Comparison of ENCODE assay signal across 12 mouse cellular contexts in genomic region chr12:72983071-72983857, GRCm38 (mm10). TPM values are rescaled to one million over a fixed set of nuclear protein-coding genes. Genes with fewer than 3 reads are reported as not detected.
A peak's percentile ranks its signal among the peaks of the same experiment; 100 is the strongest.
DNase-seq lines count a peak whose midpoint lies in the region; ATAC-seq and TF ChIP-seq lines count a peak whose summit lies in the region.
"Had no signal": no experiment of that assay in that cellular context is flagged by ENCODE, and none has a peak within 500 bp of the region (broad histone marks: within the 10 kb centered on the region; RNA-seq: fewer than 3 reads in every experiment).

No protein-coding gene starts in this region.

- TF ChIP-seq CTCF in embryonic fibroblast, embryonic 13.5 days (IDR thresholded peaks at IDR 0.05; ENCODE audit: borderline replicate concordance, insufficient read depth, low read length), result no peak
- no peak for TF ChIP-seq CTCF in layer of hippocampus, adult 2 months (conservative IDR thresholded peaks at IDR 0.05)

- no peak for ATAC-seq in heart, embryonic 16.5 days (replicated peaks; ENCODE audit: extremely low read depth, insufficient read depth, low FRiP score)
- ATAC-seq: Patski had no signal

- no peaks in the 10 kb centered on the region for H3K27me3 ChIP-seq in heart, embryonic 16.5 days (ENCODE audit: control insufficient read depth, insufficient read depth, low read length)
- H3K27me3 ChIP-seq: neural tube, embryonic 12.5 days had no signal

- H3K4me2 ChIP-seq in heart, embryonic 16.5 days (ENCODE audit: low read depth, low read length), result no peak overlapping the region
- H3K4me2 ChIP-seq: neural tube, embryonic 12.5 days had no signal

- H3K9ac ChIP-seq in heart, embryonic 16.5 days (ENCODE audit: low read length), result no peak overlapping the region
- H3K9ac ChIP-seq: neural tube, embryonic 12.5 days had no signal

- TF ChIP-seq POLR2A in embryonic fibroblast, embryonic 13.5 days (IDR thresholded peaks at IDR 0.05; ENCODE audit: low read depth, low read length), result no peak

- H3K9me3 ChIP-seq in heart, embryonic 16.5 days (replicated peaks; ENCODE audit: control insufficient read depth, low read length), result peaks cover 2% of the 10 kb centered on the region; the same call in 1 of the 2 replicates
- H3K9me3 ChIP-seq: megakaryocyte, embryonic 14.5 days; neural tube, embryonic 12.5 days had no signal

- DNase-seq in ovary, postnatal 14 days (ENCODE audit: low spot score), result peak; percentile 18
- no peak for DNase-seq in ovary, postnatal 36 days (ENCODE audit: low spot score)
- peak; percentile 22 to 32 for DNase-seq in lung, postnatal 4 days
- DNase-seq in cerebellum, adult 8-10 months, result no peak
- DNase-seq in layer of hippocampus, adult 2 months (ENCODE audit: low spot score in 2 of 2), result no peak

- peak overlapping the region; percentile 90 for H3K27ac ChIP-seq in embryonic fibroblast, embryonic 13.5 days (ENCODE audit: insufficient read depth, low read length)
- H3K27ac ChIP-seq in heart, embryonic 16.5 days (ENCODE audit: low read length), result peak overlapping the region; percentile 62
- H3K27ac ChIP-seq in layer of hippocampus, adult 2 months, result no peak overlapping the region
- H3K27ac ChIP-seq: neural tube, embryonic 12.5 days had no signal

- 48% methylated on average over 8 of the region's 8 CpGs for WGBS in heart, embryonic 16.5 days

- H3K4me3 ChIP-seq in embryonic fibroblast, embryonic 13.5 days (ENCODE audit: insufficient read depth, low read length), result no peak overlapping the region
- no peak overlapping the region for H3K4me3 ChIP-seq in heart, embryonic 16.5 days (ENCODE audit: low read length)
- no peak overlapping the region for H3K4me3 ChIP-seq in layer of hippocampus, adult 2 months
- H3K4me3 ChIP-seq: megakaryocyte, embryonic 14.5 days; neural tube, embryonic 12.5 days had no signal

- peaks cover 10% of the 10 kb centered on the region for H3K4me1 ChIP-seq in embryonic fibroblast, embryonic 13.5 days (ENCODE audit: control insufficient read depth, insufficient read depth, low read length)
- 0 out of 2 replicates have a peak, but pooled peaks cover 3% of the 10 kb centered on the region for H3K4me1 ChIP-seq in heart, embryonic 16.5 days (ENCODE audit: control insufficient read depth, insufficient read depth, low read length)
- H3K4me1 ChIP-seq: neural tube, embryonic 12.5 days had no signal

- no peaks in the 10 kb centered on the region for H3K36me3 ChIP-seq in heart, embryonic 16.5 days (ENCODE audit: control insufficient read depth, insufficient read depth)
- H3K36me3 ChIP-seq: neural tube, embryonic 12.5 days had no signal

RNA-seq across cellular contexts. Expression of gene 4930447C04Rik, which starts 42.7 kb away (rescaled TPM):
- 2.3 and 3.9 TPM in 2 replicates for polyA plus RNA-seq in embryonic fibroblast, embryonic 13.5 days (2011; ENCODE audit: insufficient read length, low read depth, missing spikeins)
- 1.1 and 1.5 TPM in 2 replicates for polyA plus RNA-seq in heart, embryonic 16.5 days (2015; fragmentation: Nextera tagmentation; extraction: Ambion mirVana)
- 1 to 10 TPM; 6.1 to 6.5 TPM for total RNA-seq in layer of hippocampus, adult 2 months (2021)
- polyA plus RNA-seq: Patski; small intestine, adult 2 months had no signal

RNA-seq across cellular contexts. Expression of gene Six6, which starts 43.6 kb away (rescaled TPM):
- not detected in 2 replicates for polyA plus RNA-seq in embryonic fibroblast, embryonic 13.5 days (2011; ENCODE audit: insufficient read length, low read depth, missing spikeins)
- not detected in 2 replicates for polyA plus RNA-seq in heart, embryonic 16.5 days (2015; fragmentation: Nextera tagmentation; extraction: Ambion mirVana)
- not detected for total RNA-seq in layer of hippocampus, adult 2 months (2021)
- polyA plus RNA-seq: limb, embryonic 11.5 days; neural tube, embryonic 12.5 days; Patski; small intestine, adult 2 months had no signal

Comparison
In these comparisons a context has a peak if more than half of its experiments do, and no peak if none do; other contexts are left out.
1. DNase-seq: peak in ovary, postnatal 14 days (single experiment) and lung, postnatal 4 days (2 of 2); none in ovary, postnatal 36 days (single experiment), cerebellum, adult 8-10 months (single experiment) and layer of hippocampus, adult 2 months (0 of 2).